Mouse (Mus musculus) megakaryocyte, embryonic 14.5 days (primary cell): ENCODE measurements at regions not wholly inside any gene's neighbourhood (a gene's known extent, or its start where the extent isn't known, plus 50 kb on each side); places are given as distances from the start of the nearest gene placed in this dataset.

ENCODE experiments used
- FLI1 ChIP-seq: IDR thresholded peaks from 2 replicates; pipeline ENCODE4 v1.6.1; 2012; ENCODE audit warnings: low read length, inconsistent platforms, mixed read lengths
- GATA1 ChIP-seq: IDR thresholded peaks from 3 replicates; pipeline ENCODE4 v1.6.1; 2012; ENCODE audit warnings: mixed read lengths, low read length, inconsistent platforms, borderline replicate concordance

- no peak for TF ChIP-seq GATA1
- no peak for TF ChIP-seq FLI1
Measured at GRCm38 (mm10) chr16:42743120-42743519, 132.6 kb upstream of the Zbtb20 start.
